Mouse (Mus musculus): ENCODE measurements at regions not wholly inside any gene's neighbourhood (a gene's known extent, or its start where the extent isn't known, plus 50 kb on each side); places are given as distances from the start of the nearest gene placed in this dataset.

- no peak for ATAC-seq (replicated peaks; ENCODE audit: poor library complexity, severe bottlenecking)
Measured at GRCm38 (mm10) chr1:128983411-128983810, 289.7 kb upstream of the Thsd7b start.

GRCm38 (mm10) chr1:128975586-128975985, 297.5 kb upstream of the Thsd7b start:
- ATAC-seq (replicated peaks; ENCODE audit: poor library complexity, severe bottlenecking), result no peak

- ATAC-seq (replicated peaks; ENCODE audit: poor library complexity, severe bottlenecking), result no peak
Measured at GRCm38 (mm10) chr1:128951436-128951835, 321.7 kb upstream of the Thsd7b start.

GRCm38 (mm10) chr1:128950512-128950911, 322.6 kb upstream of the Thsd7b start:
- ATAC-seq (replicated peaks; ENCODE audit: poor library complexity, severe bottlenecking), result no peak

GRCm38 (mm10) chr1:128914811-128915210, 322.7 kb upstream of the Cxcr4 start:
- ATAC-seq (replicated peaks; ENCODE audit: poor library complexity, severe bottlenecking), result no peak

- ATAC-seq (replicated peaks; ENCODE audit: poor library complexity, severe bottlenecking), result no peak
Measured at GRCm38 (mm10) chr1:128912532-128912931, 320.4 kb upstream of the Cxcr4 start.

- no peak for ATAC-seq (replicated peaks; ENCODE audit: poor library complexity, severe bottlenecking)
Measured at GRCm38 (mm10) chr1:128907566-128907965, 315.5 kb upstream of the Cxcr4 start.

GRCm38 (mm10) chr1:128898025-128898424, 305.9 kb upstream of the Cxcr4 start:
- ATAC-seq (replicated peaks; ENCODE audit: poor library complexity, severe bottlenecking), result no peak

GRCm38 (mm10) chr1:128894546-128894945, 302.5 kb upstream of the Cxcr4 start:
- ATAC-seq (replicated peaks; ENCODE audit: poor library complexity, severe bottlenecking), result no peak

GRCm38 (mm10) chr1:128878291-128878690, 286.2 kb upstream of the Cxcr4 start:
- ATAC-seq (replicated peaks; ENCODE audit: poor library complexity, severe bottlenecking), result no peak

GRCm38 (mm10) chr1:128875289-128875688, 283.2 kb upstream of the Cxcr4 start:
- ATAC-seq (replicated peaks; ENCODE audit: poor library complexity, severe bottlenecking), result peak; percentile 81

GRCm38 (mm10) chr1:128874190-128874589, 282.1 kb upstream of the Cxcr4 start:
- ATAC-seq (replicated peaks; ENCODE audit: poor library complexity, severe bottlenecking), result 0 out of 2 replicates have a peak, but pooled peaks have one; percentile 12

- no peak for ATAC-seq (replicated peaks; ENCODE audit: poor library complexity, severe bottlenecking)
Measured at GRCm38 (mm10) chr1:128868761-128869160, 276.7 kb upstream of the Cxcr4 start.

- ATAC-seq (replicated peaks; ENCODE audit: poor library complexity, severe bottlenecking), result no peak
Measured at GRCm38 (mm10) chr1:128860537-128860936, 268.4 kb upstream of the Cxcr4 start.

- no peak for ATAC-seq (replicated peaks; ENCODE audit: poor library complexity, severe bottlenecking)
Measured at GRCm38 (mm10) chr1:128860094-128860493, 268.0 kb upstream of the Cxcr4 start.

- ATAC-seq (replicated peaks; ENCODE audit: poor library complexity, severe bottlenecking), result no peak
Measured at GRCm38 (mm10) chr1:128858661-128859060, 266.6 kb upstream of the Cxcr4 start.

GRCm38 (mm10) chr1:128856933-128857332, 264.8 kb upstream of the Cxcr4 start:
- ATAC-seq (replicated peaks; ENCODE audit: poor library complexity, severe bottlenecking), result no peak

- ATAC-seq (replicated peaks; ENCODE audit: poor library complexity, severe bottlenecking), result no peak
Measured at GRCm38 (mm10) chr1:128854649-128855048, 262.6 kb upstream of the Cxcr4 start.

- ATAC-seq (replicated peaks; ENCODE audit: poor library complexity, severe bottlenecking), result no peak
Measured at GRCm38 (mm10) chr1:128853286-128853685, 261.2 kb upstream of the Cxcr4 start.

- no peak for ATAC-seq (replicated peaks; ENCODE audit: poor library complexity, severe bottlenecking)
Measured at GRCm38 (mm10) chr1:128837361-128837760, 245.3 kb upstream of the Cxcr4 start.

- ATAC-seq (replicated peaks; ENCODE audit: poor library complexity, severe bottlenecking), result no peak
Measured at GRCm38 (mm10) chr1:128835510-128835909, 243.4 kb upstream of the Cxcr4 start.

GRCm38 (mm10) chr1:128833096-128833715, 241.1 kb upstream of the Cxcr4 start:
- ATAC-seq (replicated peaks; ENCODE audit: poor library complexity, severe bottlenecking), result peak; percentile 82
